Mouse (Mus musculus) limb, embryonic 15.5 days (tissue): ENCODE results near the gene Plekhb2. TPM values are rescaled to one million over a fixed set of nuclear protein-coding genes. Genes with fewer than 3 reads are reported as not detected.

Experiments used
- ATAC-seq: fragments of 200-750 bp; cut with Nextera tagmentation; 2 replicates; pipeline ENCODE4 v1.8.0; 2017; ENCODE audit warnings: low read depth, moderate TSS enrichment; ENCODE audit not compliant: insufficient number of reproducible peaks, low FRiP score, low TSS enrichment
- H3K27ac ChIP-seq: fragments of 300-500 bp; sonication (generic); 2 replicates; pipeline ENCODE4 v1.5.1; 2015; ENCODE audit warnings: moderate library complexity, mild to moderate bottlenecking, inconsistent platforms
- H3K27me3 ChIP-seq: fragments of 300-500 bp; sonication (generic); 2 replicates; pipeline ENCODE4 v1.6.1; 2015; ENCODE audit warnings: inconsistent platforms
- H3K36me3 ChIP-seq: fragments of 300-500 bp; sonication (generic); 2 replicates; pipeline ENCODE4 v1.6.1; 2015; ENCODE audit warnings: inconsistent platforms
- H3K4me1 ChIP-seq: fragments of 300-500 bp; sonication (generic); 2 replicates; pipeline ENCODE4 v1.6.1; 2015; ENCODE audit warnings: inconsistent platforms
- H3K4me2 ChIP-seq: fragments of 300-500 bp; sonication (generic); 2 replicates; pipeline ENCODE4 v1.6.1; 2015; ENCODE audit warnings: mild to moderate bottlenecking, inconsistent platforms
- H3K4me3 ChIP-seq: fragments of 300-500 bp; sonication (generic); 2 replicates; pipeline ENCODE4 v1.5.1; 2015; ENCODE audit warnings: mild to moderate bottlenecking, inconsistent platforms
- H3K9ac ChIP-seq: fragments of 300-500 bp; sonication (generic); 2 replicates; pipeline ENCODE4 v1.6.1; 2015; ENCODE audit warnings: inconsistent platforms
- H3K9me3 ChIP-seq: fragments of 300-500 bp; sonication (generic); 2 replicates; pipeline ENCODE4 v1.6.1; 2016; ENCODE audit warnings: inconsistent platforms
- WGBS: fragments of 180-500 bp; shearing (Covaris S2); methylation state at CpG from one replicate; pipeline ENCODE4 v1.1.7; 2015; 5-methylcytosine and 5-hydroxymethylcytosine counted together
- polyA plus RNA-seq: library from polyadenylated mRNA; unstranded; fragments of >200 nt; fragmentation: Nextera tagmentation; extraction: Ambion mirVana; gene quantifications from 2 replicates; pipeline ENCODE4 v1.2.1, GENCODE M21; 2015

The Plekhb2 gene
- 19.8 and 20.4 TPM in 2 replicates for polyA plus RNA-seq

GRCm38 (mm10) chr1:34849745-34850342, at the start of gene Plekhb2:
Gene Plekhb2, plus strand, starts transcription at chr1:34849976.
- Histone ChIP-seq H3K9ac (peak within 1 kb of the TSS; percentile 77), H3K27ac (no peak within 1 kb of the TSS), H3K4me3 (peak within 1 kb of the TSS; percentile 71), H3K36me3 (no peaks in the 10 kb centered on the region), H3K27me3 (no peaks in the 10 kb centered on the region), H3K4me1 (peaks cover 5% of the 10 kb centered on the region), H3K4me2 (peak within 1 kb of the TSS; percentile 86), H3K9me3 (no peaks in the 10 kb centered on the region)
- WGBS, result under 1% methylated on average over 39 of the region's 40 CpGs
- ATAC-seq, result peak; percentile 46; the same call in 1 of the 2 replicates

- H3K4me2 ChIP-seq, result peak overlapping the region; percentile 95
- no peaks in the 10 kb centered on the region for H3K36me3 ChIP-seq
- peak; percentile 27; the same call in 1 of the 2 replicates for ATAC-seq
- no peak overlapping the region; the same call in 1 of the 2 replicates for H3K27ac ChIP-seq
- WGBS, result under 1% methylated on average over 46 of the region's 47 CpGs
- no peaks in the 10 kb centered on the region for H3K9me3 ChIP-seq
- H3K9ac ChIP-seq, result peak overlapping the region; percentile 58
- peaks cover 23% of the 10 kb centered on the region for H3K4me1 ChIP-seq
- peak overlapping the region; percentile 78 for H3K4me3 ChIP-seq
- H3K27me3 ChIP-seq, result peaks cover 4% of the 10 kb centered on the region; the same call in 1 of the 2 replicates
Observed at GRCm38 (mm10) chr1:34801616-34802289, 48.0 kb upstream of the Plekhb2 start.

- H3K27ac ChIP-seq, result no peak overlapping the region
- H3K27me3 ChIP-seq, result peaks cover 4% of the 10 kb centered on the region; the same call in 1 of the 2 replicates
- 0 out of 2 replicates have a peak, but pooled peaks cover 4% of the 10 kb centered on the region for H3K36me3 ChIP-seq
- peaks cover 23% of the 10 kb centered on the region for H3K4me1 ChIP-seq
- peak overlapping the region; percentile 95 for H3K4me2 ChIP-seq
- no peaks in the 10 kb centered on the region for H3K9me3 ChIP-seq
- H3K9ac ChIP-seq, result peak overlapping the region; percentile 58
- peak overlapping the region; percentile 78 for H3K4me3 ChIP-seq
- ATAC-seq, result no peak
- WGBS, result 29% methylated on average over 7 of the region's 7 CpGs
Observed at GRCm38 (mm10) chr1:34802290-34802642, 47.5 kb upstream of the Plekhb2 start.

- Histone ChIP-seq H3K4me3 (no peak overlapping the region), H3K36me3 (0 out of 2 replicates have a peak, but pooled peaks cover 5% of the 10 kb centered on the region), H3K9me3 (no peaks in the 10 kb centered on the region), H3K27me3 (peaks cover 4% of the 10 kb centered on the region; the same call in 1 of the 2 replicates), H3K27ac (no peak overlapping the region), H3K4me1 (peaks cover 23% of the 10 kb centered on the region), H3K4me2 (no peak overlapping the region), H3K9ac (no peak overlapping the region)
- 87% methylated on average over 7 of the region's 7 CpGs for WGBS
- no peak for ATAC-seq
Observed at GRCm38 (mm10) chr1:34804863-34805262, 44.9 kb upstream of the Plekhb2 start.

- Histone ChIP-seq H3K4me1 (peaks cover 23% of the 10 kb centered on the region), H3K36me3 (peaks cover 16% of the 10 kb centered on the region), H3K4me3 (no peak overlapping the region), H3K27ac (no peak overlapping the region), H3K27me3 (peaks cover 4% of the 10 kb centered on the region; the same call in 1 of the 2 replicates), H3K9me3 (no peaks in the 10 kb centered on the region), H3K9ac (no peak overlapping the region), H3K4me2 (0 out of 2 replicates have a peak overlapping the region, but pooled peaks have one; percentile 7)
- 21% methylated on average over 35 of the region's 35 CpGs for WGBS
- ATAC-seq, result no peak
Observed at GRCm38 (mm10) chr1:34805931-34806520, 43.8 kb upstream of the Plekhb2 start.

- Histone ChIP-seq H3K36me3 (peaks cover 40% of the 10 kb centered on the region), H3K27me3 (peaks cover 4% of the 10 kb centered on the region; the same call in 1 of the 2 replicates)
- no peak for ATAC-seq
Observed at GRCm38 (mm10) chr1:34808445-34808844, 41.3 kb upstream of the Plekhb2 start.

GRCm38 (mm10) chr1:34810293-34810692, 39.5 kb upstream of the Plekhb2 start:
- no peak overlapping the region for H3K27ac ChIP-seq
- no peak overlapping the region for H3K4me3 ChIP-seq
- ATAC-seq, result no peak
- no peaks in the 10 kb centered on the region for H3K9me3 ChIP-seq
- WGBS, result 93% methylated on average over 11 of the region's 11 CpGs
- H3K27me3 ChIP-seq, result peaks cover 4% of the 10 kb centered on the region; the same call in 1 of the 2 replicates
- no peak overlapping the region for H3K9ac ChIP-seq
- peaks cover 8% of the 10 kb centered on the region for H3K4me1 ChIP-seq
- no peak overlapping the region for H3K4me2 ChIP-seq
- H3K36me3 ChIP-seq, result peaks cover 57% of the 10 kb centered on the region

More at GRCm38 (mm10) chr1:34808445-34808844, 41.3 kb upstream of the Plekhb2 start:
- peaks cover 8% of the 10 kb centered on the region for H3K4me1 ChIP-seq
- no peak overlapping the region for H3K27ac ChIP-seq
- H3K9me3 ChIP-seq, result no peaks in the 10 kb centered on the region
- WGBS, result 80% methylated on average over 8 of the region's 8 CpGs
- no peak overlapping the region for H3K4me3 ChIP-seq
- H3K4me2 ChIP-seq, result no peak overlapping the region
- H3K9ac ChIP-seq, result no peak overlapping the region

GRCm38 (mm10) chr1:34811035-34811434, 38.7 kb upstream of the Plekhb2 start:
- Histone ChIP-seq H3K36me3 (peaks cover 64% of the 10 kb centered on the region), H3K27ac (no peak overlapping the region), H3K4me2 (no peak overlapping the region), H3K27me3 (no peaks in the 10 kb centered on the region), H3K4me3 (no peak overlapping the region), H3K4me1 (peaks cover 3% of the 10 kb centered on the region), H3K9ac (no peak overlapping the region), H3K9me3 (no peaks in the 10 kb centered on the region)
- 78% methylated on average over 6 of the region's 6 CpGs for WGBS
- no peak for ATAC-seq

GRCm38 (mm10) chr1:34811581-34811980, 38.2 kb upstream of the Plekhb2 start:
- 67% methylated on average over 6 of the region's 6 CpGs for WGBS
- no peaks in the 10 kb centered on the region for H3K27me3 ChIP-seq
- no peak overlapping the region for H3K9ac ChIP-seq
- no peak overlapping the region for H3K4me2 ChIP-seq
- H3K4me1 ChIP-seq, result no peaks in the 10 kb centered on the region
- no peak for ATAC-seq
- peaks cover 69% of the 10 kb centered on the region for H3K36me3 ChIP-seq
- no peak overlapping the region for H3K4me3 ChIP-seq
- H3K27ac ChIP-seq, result no peak overlapping the region
- no peaks in the 10 kb centered on the region for H3K9me3 ChIP-seq

GRCm38 (mm10) chr1:34812407-34813247, 37.1 kb upstream of the Plekhb2 start:
- no peaks in the 10 kb centered on the region for H3K27me3 ChIP-seq
- WGBS, result 92% methylated on average over 13 of the region's 13 CpGs
- H3K4me3 ChIP-seq, result no peak overlapping the region
- H3K4me2 ChIP-seq, result no peak overlapping the region
- H3K27ac ChIP-seq, result no peak overlapping the region
- H3K4me1 ChIP-seq, result no peaks in the 10 kb centered on the region
- no peaks in the 10 kb centered on the region for H3K9me3 ChIP-seq
- peaks cover 76% of the 10 kb centered on the region for H3K36me3 ChIP-seq
- no peak for ATAC-seq
- no peak overlapping the region for H3K9ac ChIP-seq

GRCm38 (mm10) chr1:34815843-34816242, 33.9 kb upstream of the Plekhb2 start:
- Histone ChIP-seq H3K27ac (no peak overlapping the region), H3K4me1 (no peaks in the 10 kb centered on the region), H3K9me3 (no peaks in the 10 kb centered on the region), H3K27me3 (no peaks in the 10 kb centered on the region), H3K4me3 (no peak overlapping the region), H3K9ac (no peak overlapping the region), H3K36me3 (peaks cover 98% of the 10 kb centered on the region), H3K4me2 (no peak overlapping the region)
- WGBS, result 88% methylated on average over 6 of the region's 6 CpGs
- no peak for ATAC-seq
